Comparison of ENCODE assay signal across 9 mouse cellular contexts in genomic region chr2:158070885-158071632, GRCm38 (mm10). TPM values are rescaled to one million over a fixed set of nuclear protein-coding genes. Genes with fewer than 3 reads are reported as not detected.
A peak's percentile ranks its signal among the peaks of the same experiment; 100 is the strongest.
DNase-seq lines count a peak whose midpoint lies in the region; ATAC-seq and TF ChIP-seq lines count a peak whose summit lies in the region.
"Had no signal": no experiment of that assay in that cellular context is flagged by ENCODE, and none has a peak within 500 bp of the region (broad histone marks: within the 10 kb centered on the region; RNA-seq: fewer than 3 reads in every experiment).

No protein-coding gene starts in this region.

- no peak overlapping the region for H3K9ac ChIP-seq in forebrain, embryonic 11.5 days (ENCODE audit: low read length)
- H3K9ac ChIP-seq in lung, postnatal 0 days (replicated peaks; ENCODE audit: low read depth): no peak overlapping the region
- no peak overlapping the region for H3K9ac ChIP-seq in intestine, postnatal 0 days (ENCODE audit: low read depth, low read length)
- H3K9ac ChIP-seq in stomach, embryonic 16.5 days (ENCODE audit: low read length): no peak overlapping the region
- H3K9ac ChIP-seq: hindbrain, embryonic 12.5 days had no signal

- no peak overlapping the region for H3K4me2 ChIP-seq in forebrain, embryonic 11.5 days (ENCODE audit: low read depth, low read length, severe bottlenecking)
- no peak overlapping the region for H3K4me2 ChIP-seq in lung, postnatal 0 days (replicated peaks; ENCODE audit: low read depth, low read length)
- H3K4me2 ChIP-seq in intestine, postnatal 0 days (replicated peaks; ENCODE audit: low read depth): no peak overlapping the region
- H3K4me2 ChIP-seq in stomach, embryonic 16.5 days (ENCODE audit: low read depth, low read length): no peak overlapping the region
- H3K4me2 ChIP-seq: hindbrain, embryonic 12.5 days had no signal

- H3K4me1 ChIP-seq in forebrain, embryonic 11.5 days (replicated peaks; ENCODE audit: control insufficient read depth, insufficient read depth, low read length): no peaks in the 10 kb centered on the region
- H3K4me1 ChIP-seq in forebrain, embryonic 10.5 days: peaks cover 2% of the 10 kb centered on the region; the same call in 1 of the 2 replicates
- peaks cover 11% of the 10 kb centered on the region for H3K4me1 ChIP-seq in lung, postnatal 0 days (ENCODE audit: insufficient read depth, low read depth, low read length)
- no peaks in the 10 kb centered on the region; the same call in 1 of the 2 replicates for H3K4me1 ChIP-seq in lung, adult 2 months (ENCODE audit: control insufficient read depth, insufficient read depth, low read length)
- peaks cover 11% of the 10 kb centered on the region for H3K4me1 ChIP-seq in intestine, postnatal 0 days (replicated peaks; ENCODE audit: control insufficient read depth, insufficient read depth, low read length)
- H3K4me1 ChIP-seq in stomach, embryonic 16.5 days (ENCODE audit: control insufficient read depth, insufficient read depth, low read length): peaks cover 5% of the 10 kb centered on the region; the same call in 1 of the 2 replicates

- no peaks in the 10 kb centered on the region for H3K9me3 ChIP-seq in forebrain, embryonic 11.5 days (ENCODE audit: control insufficient read depth, low read length)
- no peaks in the 10 kb centered on the region for H3K9me3 ChIP-seq in forebrain, embryonic 10.5 days
- H3K9me3 ChIP-seq in lung, postnatal 0 days (ENCODE audit: low read length): no peaks in the 10 kb centered on the region
- no peaks in the 10 kb centered on the region for H3K9me3 ChIP-seq in intestine, postnatal 0 days (ENCODE audit: control insufficient read depth)
- no peaks in the 10 kb centered on the region for H3K9me3 ChIP-seq in stomach, embryonic 16.5 days (replicated peaks; ENCODE audit: control insufficient read depth, low read length)
- H3K9me3 ChIP-seq: hindbrain, embryonic 12.5 days had no signal

- H3K36me3 ChIP-seq in forebrain, embryonic 11.5 days (ENCODE audit: control insufficient read depth, insufficient read depth, low read length): peaks cover 2% of the 10 kb centered on the region; the same call in 1 of the 2 replicates
- H3K36me3 ChIP-seq in forebrain, embryonic 10.5 days (replicated peaks): peaks cover 94% of the 10 kb centered on the region
- peaks cover 16% of the 10 kb centered on the region for H3K36me3 ChIP-seq in lung, postnatal 0 days (ENCODE audit: insufficient read depth, low read length)
- H3K36me3 ChIP-seq in intestine, postnatal 0 days (ENCODE audit: control insufficient read depth, insufficient read depth): peaks cover 37% of the 10 kb centered on the region
- H3K36me3 ChIP-seq in stomach, embryonic 16.5 days (ENCODE audit: control insufficient read depth, insufficient read depth, low read length): peaks cover 3% of the 10 kb centered on the region; the same call in 1 of the 2 replicates

- DNase-seq in forebrain, embryonic 11.5 days (ENCODE audit: low spot score): peak; percentile 19
- no peak for DNase-seq in forebrain, embryonic 10.5 days (ENCODE audit: extremely low spot score, low spot score)
- DNase-seq in lung, postnatal 0 days (ENCODE audit: low spot score): peak; percentile 54
- DNase-seq in lung, adult 2 months: no peak
- DNase-seq in B cell, adult 2 months: no peak
- DNase-seq in ovary, adult 18-20 months (ENCODE audit: low spot score): no peak

- ATAC-seq in forebrain, embryonic 11.5 days (replicated peaks; ENCODE audit: low FRiP score): no peak
- ATAC-seq in lung, postnatal 0 days: peak; percentile 50
- ATAC-seq in intestine, postnatal 0 days: peak; percentile 85
- peak; percentile 56; the same call in 1 of the 2 replicates for ATAC-seq in stomach, embryonic 16.5 days (ENCODE audit: insufficient read depth, low FRiP score)

- TF ChIP-seq CTCF in lung, postnatal 0 days (IDR thresholded peaks at IDR 0.05): peak; percentile 33; the same call in 1 of the 2 replicates
- TF ChIP-seq CTCF in lung, adult 2 months (IDR thresholded peaks at IDR 0.05; ENCODE audit: insufficient read depth, low read length): no peak
- TF ChIP-seq CTCF in intestine, postnatal 0 days (IDR thresholded peaks at IDR 0.05; ENCODE audit: low read depth): peak; percentile 57

- WGBS in forebrain, embryonic 11.5 days: 91% methylated on average over 3 of the region's 3 CpGs
- WGBS in forebrain, embryonic 10.5 days: 95% methylated on average over 3 of the region's 3 CpGs
- 51% methylated on average over 3 of the region's 3 CpGs for WGBS in lung, postnatal 0 days
- WGBS in lung, adult 2 months: 52% methylated on average over 3 of the region's 3 CpGs
- 40% methylated on average over 3 of the region's 3 CpGs for WGBS in intestine, postnatal 0 days
- WGBS in stomach, embryonic 16.5 days: 60% methylated on average over 3 of the region's 3 CpGs

- TF ChIP-seq EP300 in lung, postnatal 0 days (IDR thresholded peaks at IDR 0.05): no peak

- no peak overlapping the region for H3K27ac ChIP-seq in forebrain, embryonic 11.5 days (ENCODE audit: low read depth, low read length)
- no peak overlapping the region for H3K27ac ChIP-seq in forebrain, embryonic 10.5 days
- no peak overlapping the region for H3K27ac ChIP-seq in lung, postnatal 0 days (ENCODE audit: low read length)
- peak overlapping the region; percentile 64 for H3K27ac ChIP-seq in intestine, postnatal 0 days (ENCODE audit: low read depth, low read length)
- H3K27ac ChIP-seq in stomach, embryonic 16.5 days (ENCODE audit: low read length): peak overlapping the region; percentile 49; the same call in 1 of the 2 replicates
- H3K27ac ChIP-seq: hindbrain, embryonic 12.5 days had no signal

- H3K27me3 ChIP-seq in forebrain, embryonic 11.5 days (ENCODE audit: control insufficient read depth, insufficient read depth, low read length): no peaks in the 10 kb centered on the region
- no peaks in the 10 kb centered on the region for H3K27me3 ChIP-seq in forebrain, embryonic 10.5 days (ENCODE audit: poor library complexity, severe bottlenecking)
- H3K27me3 ChIP-seq in lung, postnatal 0 days (replicated peaks; ENCODE audit: insufficient read depth, low read length): no peaks in the 10 kb centered on the region
- H3K27me3 ChIP-seq in intestine, postnatal 0 days (replicated peaks; ENCODE audit: control insufficient read depth, insufficient read depth, low read length): no peaks in the 10 kb centered on the region
- H3K27me3 ChIP-seq in stomach, embryonic 16.5 days (ENCODE audit: control insufficient read depth, insufficient read depth, low read length): no peaks in the 10 kb centered on the region
- H3K27me3 ChIP-seq: hindbrain, embryonic 12.5 days had no signal

- no peak overlapping the region for H3K4me3 ChIP-seq in forebrain, embryonic 11.5 days (ENCODE audit: low read depth, low read length)
- no peak overlapping the region for H3K4me3 ChIP-seq in forebrain, embryonic 10.5 days
- no peak overlapping the region for H3K4me3 ChIP-seq in lung, postnatal 0 days (ENCODE audit: low read depth, low read length)
- no peak overlapping the region for H3K4me3 ChIP-seq in lung, adult 2 months (replicated peaks; ENCODE audit: extremely low read depth, low read depth, low read length)
- no peak overlapping the region for H3K4me3 ChIP-seq in intestine, postnatal 0 days (ENCODE audit: low read depth, low read length)
- no peak overlapping the region for H3K4me3 ChIP-seq in stomach, embryonic 16.5 days (replicated peaks; ENCODE audit: low read length)
- H3K4me3 ChIP-seq: hindbrain, embryonic 12.5 days had no signal

- TF ChIP-seq POLR2A in lung, adult 2 months (IDR thresholded peaks at IDR 0.05; ENCODE audit: borderline replicate concordance, extremely low read depth, low read depth, low read length): no peak

RNA-seq across cellular contexts. Expression of gene Rprd1b, which starts 42.8 kb away (rescaled TPM):
- polyA plus RNA-seq in forebrain, embryonic 11.5 days (2014; fragmentation: Nextera tagmentation; extraction: Ambion mirVana): 63.8 and 65.6 TPM in 2 replicates
- polyA plus RNA-seq in forebrain, embryonic 10.5 days (2016; fragmentation: Nextera tagmentation; extraction: Ambion mirVana): 58.1 and 59.3 TPM in 2 replicates
- 23.4 and 23.8 TPM in 2 replicates for polyA plus RNA-seq in lung, postnatal 0 days (2015; fragmentation: Nextera tagmentation; extraction: Ambion mirVana)
- 15.9 and 17.0 TPM in 2 replicates for polyA plus RNA-seq in lung, adult 2 months (2012; rRNA removed)
- polyA plus RNA-seq in intestine, postnatal 0 days (2015; fragmentation: Nextera tagmentation; extraction: Ambion mirVana): 17.1 and 19.8 TPM in 2 replicates
- 34.5 and 36.1 TPM in 2 replicates for polyA plus RNA-seq in stomach, embryonic 16.5 days (2015; fragmentation: Nextera tagmentation; extraction: Ambion mirVana)

RNA-seq across cellular contexts. Expression of gene Tti1, which starts 42.8 kb away (rescaled TPM):
- polyA plus RNA-seq in forebrain, embryonic 11.5 days (2014; fragmentation: Nextera tagmentation; extraction: Ambion mirVana): 39.3 and 40.2 TPM in 2 replicates
- polyA plus RNA-seq in forebrain, embryonic 10.5 days (2016; fragmentation: Nextera tagmentation; extraction: Ambion mirVana): 44.4 and 44.7 TPM in 2 replicates
- polyA plus RNA-seq in lung, postnatal 0 days (2015; fragmentation: Nextera tagmentation; extraction: Ambion mirVana): 8.1 and 8.6 TPM in 2 replicates
- 13.7 and 16.8 TPM in 2 replicates for polyA plus RNA-seq in lung, adult 2 months (2012; rRNA removed)
- polyA plus RNA-seq in intestine, postnatal 0 days (2015; fragmentation: Nextera tagmentation; extraction: Ambion mirVana): 5.1 and 5.4 TPM in 2 replicates
- 21.0 and 21.5 TPM in 2 replicates for polyA plus RNA-seq in stomach, embryonic 16.5 days (2015; fragmentation: Nextera tagmentation; extraction: Ambion mirVana)

Comparison
In these comparisons a context has a peak if more than half of its experiments do, and no peak if none do; other contexts are left out.
1. DNase-seq: peak in forebrain, embryonic 11.5 days (single experiment) and lung, postnatal 0 days (single experiment); none in forebrain, embryonic 10.5 days (single experiment), lung, adult 2 months (single experiment), B cell, adult 2 months (0 of 2) and ovary, adult 18-20 months (single experiment).
2. H3K27ac ChIP-seq: peak in intestine, postnatal 0 days (single experiment) and stomach, embryonic 16.5 days (single experiment); none in forebrain, embryonic 11.5 days (single experiment), forebrain, embryonic 10.5 days (single experiment) and lung, postnatal 0 days (single experiment).